Mouse (Mus musculus) stomach, embryonic 16.5 days (tissue): Measurements from ENCODE around the gene Smad5. TPM values are rescaled to one million over a fixed set of nuclear protein-coding genes. Genes with fewer than 3 reads are reported as not detected.
A peak's percentile ranks its signal among the peaks of the same experiment; 100 is the strongest.

Experiments
- ATAC-seq: fragments of 200-750 bp; cut with Nextera tagmentation; 2 replicates; pipeline ENCODE4 v1.8.0; 2017; ENCODE audit warnings: moderate number of reproducible peaks, moderate TSS enrichment; ENCODE audit not compliant: insufficient read depth, low FRiP score
- H3K27ac ChIP-seq: fragments of 300-500 bp; sonication (generic); 2 replicates; pipeline ENCODE4 v1.5.1; 2014; ENCODE audit warnings: low read length
- H3K27me3 ChIP-seq: fragments of 300-500 bp; sonication (generic); 2 replicates; pipeline ENCODE4 v1.6.1; 2014; ENCODE audit warnings: low read length, control low read depth, mixed read lengths; ENCODE audit not compliant: control insufficient read depth, insufficient read depth
- H3K36me3 ChIP-seq: fragments of 300-500 bp; sonication (generic); 2 replicates; pipeline ENCODE4 v1.6.1; 2014; ENCODE audit warnings: low read length; ENCODE audit not compliant: control insufficient read depth, insufficient read depth
- H3K4me1 ChIP-seq: fragments of 300-500 bp; sonication (generic); 2 replicates; pipeline ENCODE4 v1.6.1; 2014; ENCODE audit warnings: low read length, control low read depth, mixed read lengths; ENCODE audit not compliant: control insufficient read depth, insufficient read depth
- H3K4me2 ChIP-seq: fragments of 300-500 bp; sonication (generic); 2 replicates; pipeline ENCODE4 v1.6.1; 2014; ENCODE audit warnings: low read depth, low read length, mixed read lengths
- H3K4me3 ChIP-seq: fragments of 300-500 bp; sonication (generic); replicated peaks from 2 replicates; pipeline ENCODE4 v1.5.1; 2014; ENCODE audit warnings: mild to moderate bottlenecking, low read length
- H3K9ac ChIP-seq: fragments of 300-500 bp; sonication (generic); 2 replicates; pipeline ENCODE4 v1.6.1; 2014; ENCODE audit warnings: low read length
- H3K9me3 ChIP-seq: fragments of 300-500 bp; sonication (generic); replicated peaks from 2 replicates; pipeline ENCODE4 v1.6.1; 2016; ENCODE audit warnings: low read length, control low read depth; ENCODE audit not compliant: control insufficient read depth
- WGBS: fragments of 180-500 bp; shearing (Covaris S2); extraction: QIAGEN DNeasy Blood & Tissue Kit; methylation state at CpG from one replicate; pipeline ENCODE4 v1.1.7; 2014; 5-methylcytosine and 5-hydroxymethylcytosine counted together
- polyA plus RNA-seq: library from polyadenylated mRNA; unstranded; fragments of >200 nt; fragmentation: Nextera tagmentation; extraction: Ambion mirVana; gene quantifications from 2 replicates; pipeline ENCODE4 v1.2.1, GENCODE M21; 2015

Gene Smad5
- 26.7 and 27.8 TPM in 2 replicates for polyA plus RNA-seq

DNA sequence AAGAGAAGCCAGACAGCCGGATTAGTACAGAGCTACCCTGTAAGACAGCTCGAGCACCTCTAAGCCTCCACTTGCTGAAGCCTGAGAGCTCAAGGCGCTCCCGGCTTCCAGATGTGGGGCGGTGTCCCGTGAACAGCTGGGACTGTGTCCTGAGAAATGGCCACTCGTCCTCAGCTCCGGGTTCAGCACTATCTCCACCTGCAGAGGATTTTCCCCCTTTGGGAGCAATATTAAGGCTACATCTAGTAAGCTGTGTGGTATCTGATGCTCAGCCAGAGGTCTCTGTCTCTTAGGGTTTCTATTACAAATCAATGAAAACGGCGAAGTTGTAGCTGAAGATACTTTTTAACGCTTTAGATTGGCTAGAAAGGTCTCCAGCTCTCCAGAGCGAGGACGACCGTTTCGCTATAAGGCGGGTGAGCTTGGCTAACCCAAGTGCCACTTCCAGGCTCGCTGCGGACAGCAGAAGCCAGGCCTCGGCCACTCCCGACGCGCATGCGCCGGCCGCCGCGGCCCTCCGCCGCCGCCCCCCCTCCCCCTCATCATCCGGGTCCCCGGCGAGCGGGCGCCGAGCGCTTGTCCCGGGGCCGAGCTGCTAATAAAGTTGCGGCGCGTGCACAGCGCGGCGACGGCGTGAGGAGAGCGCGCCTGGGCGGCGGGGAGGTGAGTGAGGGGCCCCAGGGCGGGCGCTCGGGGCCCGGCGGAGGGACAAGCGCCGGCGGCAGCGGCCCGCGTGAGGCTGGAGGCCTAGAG is at the start of gene Smad5:
TSS of gene Smad5 (plus strand) at position 542 of the 753 bp plus-strand sequence.
- H3K9ac ChIP-seq = peak within 1 kb of the TSS; percentile 99
- peaks cover 39% of the 10 kb centered on the region for H3K4me1 ChIP-seq
- ATAC-seq = peak; percentile 88
- peak within 1 kb of the TSS; percentile 99 for H3K27ac ChIP-seq
- H3K4me2 ChIP-seq = peak within 1 kb of the TSS; percentile 80
- no peaks in the 10 kb centered on the region for H3K27me3 ChIP-seq
- peak within 1 kb of the TSS; percentile 64 for H3K4me3 ChIP-seq
- H3K36me3 ChIP-seq = no peaks in the 10 kb centered on the region
- H3K9me3 ChIP-seq = no peaks in the 10 kb centered on the region
- WGBS = 4% methylated on average over 56 of the region's 62 CpGs

GRCm38 (mm10) chr13:56654176-56654575 is 48.6 kb upstream of the Smad5 start:
- H3K4me3 ChIP-seq = no peak overlapping the region
- ATAC-seq = no peak
- H3K4me1 ChIP-seq = peaks cover 25% of the 10 kb centered on the region
- no peak overlapping the region for H3K27ac ChIP-seq
- H3K9me3 ChIP-seq = no peaks in the 10 kb centered on the region
- no peak overlapping the region for H3K9ac ChIP-seq
- H3K36me3 ChIP-seq = no peaks in the 10 kb centered on the region
- no peak overlapping the region for H3K4me2 ChIP-seq
- 80% methylated on average over 5 of the region's 5 CpGs for WGBS
- no peaks in the 10 kb centered on the region for H3K27me3 ChIP-seq

DNA sequence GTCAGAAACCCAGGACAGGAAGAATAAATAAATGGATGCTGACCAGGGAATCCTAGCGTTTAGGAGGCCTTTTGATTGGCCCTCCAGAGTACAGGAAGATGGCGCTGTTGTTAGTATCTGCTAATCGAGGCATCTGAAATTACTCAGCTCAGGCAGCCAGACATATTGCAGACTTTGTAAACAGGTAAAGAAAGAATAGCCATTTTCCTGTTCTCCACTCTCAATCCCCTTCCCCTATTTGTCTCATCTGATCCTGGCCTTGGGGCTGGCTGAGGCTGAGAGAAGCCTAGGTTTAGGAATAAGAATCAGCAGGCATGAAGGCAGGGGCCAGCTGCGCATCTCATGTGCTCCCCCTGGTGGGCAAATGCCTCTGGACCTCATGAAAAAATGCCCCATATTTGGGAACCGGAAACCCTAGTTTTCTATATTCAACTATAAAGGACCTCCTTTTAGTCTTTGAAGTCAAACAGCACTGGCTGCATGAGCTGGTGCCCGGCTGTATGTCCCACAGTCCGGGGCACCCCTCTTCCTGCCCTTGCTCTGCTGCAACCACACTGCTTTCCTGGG is 44.8 kb upstream of the Smad5 start:
- WGBS = 30% methylated on average over 7 of the region's 7 CpGs
- Histone ChIP-seq H3K4me2 (no peak overlapping the region), H3K27me3 (no peaks in the 10 kb centered on the region), H3K9ac (no peak overlapping the region), H3K36me3 (no peaks in the 10 kb centered on the region), H3K9me3 (no peaks in the 10 kb centered on the region), H3K27ac (no peak overlapping the region), H3K4me3 (no peak overlapping the region), H3K4me1 (peaks cover 23% of the 10 kb centered on the region)
- ATAC-seq = peak; percentile 27; the same call in 1 of the 2 replicates

- H3K27me3 ChIP-seq = no peaks in the 10 kb centered on the region
- H3K9me3 ChIP-seq = no peaks in the 10 kb centered on the region
- no peak overlapping the region for H3K4me3 ChIP-seq
- ATAC-seq = no peak
- H3K27ac ChIP-seq = no peak overlapping the region
- WGBS = 57% methylated on average over 6 of the region's 6 CpGs
- peaks cover 18% of the 10 kb centered on the region for H3K4me1 ChIP-seq
- H3K36me3 ChIP-seq = no peaks in the 10 kb centered on the region
- H3K4me2 ChIP-seq = no peak overlapping the region
- no peak overlapping the region for H3K9ac ChIP-seq
Observed at GRCm38 (mm10) chr13:56658931-56659330, 43.9 kb upstream of the Smad5 start.

DNA sequence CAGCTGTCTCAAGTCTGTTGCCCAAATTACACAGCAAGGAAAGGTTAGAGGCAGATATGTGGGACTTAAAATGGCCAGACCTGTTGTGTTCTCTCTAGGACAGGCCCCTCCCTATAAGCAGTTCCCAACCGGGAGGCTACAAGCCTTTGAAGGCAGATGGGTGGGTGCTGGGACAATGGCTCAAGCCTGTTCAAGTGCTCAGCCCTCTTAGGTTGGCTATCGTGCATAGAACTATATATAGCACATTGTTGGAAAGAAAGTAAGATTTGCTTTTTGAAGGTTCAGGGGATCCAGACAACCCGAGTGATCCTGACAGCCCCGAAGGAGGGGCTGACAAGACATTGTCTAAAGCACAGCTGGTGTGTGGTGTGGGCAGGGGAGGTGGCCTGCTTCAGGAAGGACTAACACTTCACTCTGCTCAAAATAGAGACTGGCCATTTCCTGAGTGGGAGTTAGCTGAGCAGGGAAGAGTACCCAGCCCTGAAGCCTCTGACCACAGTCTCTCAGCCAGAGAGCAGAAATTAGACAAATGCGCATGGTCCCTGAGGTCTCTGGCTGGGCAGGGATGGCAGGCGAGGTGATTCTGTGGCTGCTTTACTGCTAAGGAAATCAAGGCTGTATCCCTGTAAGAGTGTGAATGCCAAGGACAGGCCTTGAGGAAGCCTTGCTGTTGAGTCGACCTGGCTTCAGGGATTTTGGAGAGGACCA is 40.7 kb upstream of the Smad5 start:
- H3K4me1 ChIP-seq = peaks cover 22% of the 10 kb centered on the region
- H3K27ac ChIP-seq = peak overlapping the region; percentile 36; the same call in 1 of the 2 replicates
- 43% methylated on average over 7 of the region's 7 CpGs for WGBS
- no peaks in the 10 kb centered on the region for H3K36me3 ChIP-seq
- no peaks in the 10 kb centered on the region for H3K9me3 ChIP-seq
- H3K4me2 ChIP-seq = no peak overlapping the region
- peak; percentile 38; the same call in 1 of the 2 replicates for ATAC-seq
- no peaks in the 10 kb centered on the region for H3K27me3 ChIP-seq
- no peak overlapping the region for H3K4me3 ChIP-seq
- H3K9ac ChIP-seq = no peak overlapping the region

DNA sequence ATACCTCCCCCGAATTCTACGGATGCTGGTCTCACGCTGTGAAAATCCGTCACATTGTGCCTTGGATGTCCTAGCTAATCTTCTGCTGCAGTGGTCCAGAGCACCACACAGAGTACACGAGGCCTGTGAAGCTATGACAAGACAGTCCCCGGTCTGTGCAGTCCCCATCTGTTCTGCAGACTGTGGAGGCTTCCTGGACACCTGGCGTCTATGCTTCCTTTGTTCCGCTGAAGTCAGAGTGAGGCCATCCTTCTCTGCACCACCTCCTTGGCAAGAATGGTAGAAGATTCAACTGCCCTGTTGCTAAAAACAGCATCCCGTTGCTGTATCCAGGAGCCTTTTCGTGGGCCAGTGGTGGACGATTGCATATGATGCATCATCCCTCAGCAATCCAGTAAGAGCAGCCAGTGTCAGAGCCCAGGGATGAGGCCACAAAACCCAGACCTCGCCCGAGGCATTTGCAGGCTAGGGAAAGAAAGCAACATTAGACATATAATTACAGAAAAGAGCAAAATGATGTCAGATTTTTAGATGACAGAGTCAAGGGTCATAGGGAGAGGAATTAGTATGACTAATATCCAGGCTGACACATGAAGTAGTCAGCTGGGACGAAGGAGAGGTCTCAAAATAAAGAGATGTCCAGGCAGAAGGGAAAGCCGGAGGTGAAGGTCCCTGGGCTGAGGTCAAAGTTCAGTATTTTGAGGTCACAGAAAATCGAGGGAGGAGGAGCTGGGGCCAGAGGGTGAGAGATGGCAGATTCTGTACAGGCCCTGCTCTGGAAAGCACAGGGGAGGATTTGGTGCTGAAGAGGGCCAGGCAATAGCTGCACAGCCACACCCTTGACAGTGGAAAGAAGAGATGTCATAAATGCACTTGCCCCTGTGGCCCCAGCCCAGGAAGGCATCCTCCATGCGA is 38.3 kb upstream of the Smad5 start:
- ATAC-seq = no peak
- Histone ChIP-seq H3K27me3 (no peaks in the 10 kb centered on the region), H3K9ac (no peak overlapping the region), H3K9me3 (no peaks in the 10 kb centered on the region), H3K4me2 (no peak overlapping the region), H3K36me3 (no peaks in the 10 kb centered on the region), H3K4me3 (no peak overlapping the region), H3K27ac (no peak overlapping the region), H3K4me1 (peaks cover 11% of the 10 kb centered on the region; the same call in 1 of the 2 replicates)
- 70% methylated on average over 17 of the region's 17 CpGs for WGBS

- no peak overlapping the region for H3K4me3 ChIP-seq
- H3K4me1 ChIP-seq = no peaks in the 10 kb centered on the region; the same call in 1 of the 2 replicates
- peak; percentile 73 for ATAC-seq
- WGBS = 45% methylated on average over 11 of the region's 11 CpGs
- no peaks in the 10 kb centered on the region for H3K27me3 ChIP-seq
- H3K9ac ChIP-seq = no peak overlapping the region
- H3K4me2 ChIP-seq = no peak overlapping the region
- no peaks in the 10 kb centered on the region for H3K36me3 ChIP-seq
- no peak overlapping the region for H3K27ac ChIP-seq
- H3K9me3 ChIP-seq = no peaks in the 10 kb centered on the region
Observed at GRCm38 (mm10) chr13:56671206-56671605, 31.6 kb upstream of the Smad5 start.

- WGBS = 72% methylated on average over 4 of the region's 4 CpGs
- Histone ChIP-seq H3K4me3 (no peak overlapping the region), H3K4me1 (peaks cover 25% of the 10 kb centered on the region), H3K27me3 (no peaks in the 10 kb centered on the region), H3K27ac (peak overlapping the region; percentile 69), H3K4me2 (no peak overlapping the region), H3K36me3 (no peaks in the 10 kb centered on the region), H3K9me3 (no peaks in the 10 kb centered on the region), H3K9ac (no peak overlapping the region)
- ATAC-seq = no peak
Observed at GRCm38 (mm10) chr13:56677731-56678130, 25.1 kb upstream of the Smad5 start.
